Mouse (Mus musculus): ENCODE measurements at regions not wholly inside any gene's neighbourhood (a gene's known extent, or its start where the extent isn't known, plus 50 kb on each side); places are given as distances from the start of the nearest gene placed in this dataset.

- ATAC-seq (ENCODE audit: insufficient number of reproducible peaks, insufficient read depth, low FRiP score, low read depth), result no peak
- no peak overlapping the region for H3K4me2 ChIP-seq (replicated peaks; ENCODE audit: low read depth, low read length)
- H3K36me3 ChIP-seq (ENCODE audit: control insufficient read depth, insufficient read depth, low read length), result no peaks in the 10 kb centered on the region
- no peak overlapping the region for H3K9ac ChIP-seq (replicated peaks; ENCODE audit: low read depth, low read length)
- no peaks in the 10 kb centered on the region for H3K4me1 ChIP-seq (ENCODE audit: control insufficient read depth, insufficient read depth, low read length)
- H3K9me3 ChIP-seq (ENCODE audit: control insufficient read depth, low read depth, low read length), result no peaks in the 10 kb centered on the region
- no peaks in the 10 kb centered on the region for H3K27me3 ChIP-seq (ENCODE audit: control insufficient read depth, insufficient read depth, low read length)
- H3K27ac ChIP-seq (ENCODE audit: low read length), result no peak overlapping the region
- no peak overlapping the region for H3K4me3 ChIP-seq (ENCODE audit: low read depth, low read length)
- 71% methylated on average over 10 of the region's 10 CpGs for WGBS
Measured at GRCm38 (mm10) chr2:50347486-50348265, 51.1 kb upstream of the Mmadhc start.
